Mouse (Mus musculus) frontal cortex, adult (tissue): Measurements from ENCODE around the gene Gfi1b.

ENCODE experiments used
- ATAC-seq: cut with Nextera tagmentation; 2 replicates; pipeline ENCODE4 v1.9.2; 2017; ENCODE audit warnings: mild to moderate bottlenecking, moderate library complexity, mixed read lengths; ENCODE audit not compliant: low TSS enrichment

The Gfi1b gene

GRCm38 (mm10) chr2:28621664-28622171 is at the start of gene Gfi1b:
Gene Gfi1b, minus strand, starts transcription at chr2:28621982.
- no peak for ATAC-seq

GRCm38 (mm10) chr2:28671438-28671837 is 49.7 kb upstream of the Gfi1b start:
- ATAC-seq, result no peak

GRCm38 (mm10) chr2:28665818-28666217 is 44.0 kb upstream of the Gfi1b start:
- no peak for ATAC-seq

GRCm38 (mm10) chr2:28662891-28663290 is 41.1 kb upstream of the Gfi1b start:
- ATAC-seq, result no peak

- no peak for ATAC-seq
Measured at GRCm38 (mm10) chr2:28656216-28656615, 34.4 kb upstream of the Gfi1b start.

- ATAC-seq, result no peak
Measured at GRCm38 (mm10) chr2:28654295-28654694, 32.5 kb upstream of the Gfi1b start.

- peak; percentile 97 for ATAC-seq
Measured at GRCm38 (mm10) chr2:28653351-28653750, 31.6 kb upstream of the Gfi1b start.

- ATAC-seq, result no peak
Measured at GRCm38 (mm10) chr2:28650526-28650925, 28.7 kb upstream of the Gfi1b start.

- ATAC-seq, result no peak
Measured at GRCm38 (mm10) chr2:28643081-28643480, 21.3 kb upstream of the Gfi1b start.

GRCm38 (mm10) chr2:28641435-28641941 is 19.7 kb upstream of the Gfi1b start:
- ATAC-seq, result peak; percentile 29; the same call in 1 of the 2 replicates

- ATAC-seq, result peak; percentile 97
Measured at GRCm38 (mm10) chr2:28640461-28641424, 19.0 kb upstream of the Gfi1b start, which contains the start of gene Tsc1. Gene Tsc1, plus strand, starts transcription at chr2:28641228.

GRCm38 (mm10) chr2:28639794-28640193 is 18.0 kb upstream of the Gfi1b start:
- no peak for ATAC-seq

- no peak for ATAC-seq
Measured at GRCm38 (mm10) chr2:28638886-28639285, 17.1 kb upstream of the Gfi1b start.

GRCm38 (mm10) chr2:28638352-28638751 is 16.6 kb upstream of the Gfi1b start:
- ATAC-seq, result no peak

GRCm38 (mm10) chr2:28637106-28637845 is 15.5 kb upstream of the Gfi1b start:
- ATAC-seq, result no peak

GRCm38 (mm10) chr2:28635199-28635598 is 13.4 kb upstream of the Gfi1b start:
- no peak for ATAC-seq

- no peak for ATAC-seq
Measured at GRCm38 (mm10) chr2:28633136-28633535, 11.4 kb upstream of the Gfi1b start.

- no peak for ATAC-seq
Measured at GRCm38 (mm10) chr2:28632626-28633025, 10.8 kb upstream of the Gfi1b start.

GRCm38 (mm10) chr2:28629911-28630381 is 8.2 kb upstream of the Gfi1b start:
- ATAC-seq, result no peak

- no peak for ATAC-seq
Measured at GRCm38 (mm10) chr2:28628053-28628452, 6.3 kb upstream of the Gfi1b start.

GRCm38 (mm10) chr2:28626038-28626437 is 4.3 kb upstream of the Gfi1b start:
- ATAC-seq, result no peak

GRCm38 (mm10) chr2:28624870-28625269 is 3.1 kb upstream of the Gfi1b start:
- ATAC-seq, result no peak
